Mouse (Mus musculus): ENCODE data around the gene Zfp941.

Zfp941 gene

GRCm38 (mm10) chr7:140821653-140822329 is at the start of gene Zfp941:
Gene Zfp941 (minus strand): TSS chr7:140822178.
- DNase-seq (ENCODE audit: low spot score) = no peak

GRCm38 (mm10) chr7:140864761-140865160 is 42.8 kb upstream of the Zfp941 start:
- DNase-seq (ENCODE audit: low spot score) = no peak

- no peak for DNase-seq (ENCODE audit: low spot score)
Observed at GRCm38 (mm10) chr7:140860728-140861127, 38.8 kb upstream of the Zfp941 start.

GRCm38 (mm10) chr7:140859997-140860396 is 38.0 kb upstream of the Zfp941 start:
- DNase-seq (ENCODE audit: low spot score) = no peak

- no peak for DNase-seq (ENCODE audit: low spot score)
Observed at GRCm38 (mm10) chr7:140858746-140859145, 36.8 kb upstream of the Zfp941 start.

- no peak for DNase-seq (ENCODE audit: low spot score)
Observed at GRCm38 (mm10) chr7:140857550-140858505, 35.9 kb upstream of the Zfp941 start, which contains the start of gene Bet1l. Gene Bet1l (minus strand): TSS chr7:140857577.

- peak; percentile 89 for DNase-seq (ENCODE audit: low spot score)
Observed at GRCm38 (mm10) chr7:140856785-140857549, 35.0 kb upstream of the Zfp941 start, which contains the start of gene Ric8a. Gene Ric8a (plus strand): TSS chr7:140856957.

- DNase-seq (ENCODE audit: low spot score) = peak; percentile 78
Observed at GRCm38 (mm10) chr7:140855860-140856784, 34.1 kb upstream of the Zfp941 start, which contains the start of gene Gm45785. Gene Gm45785 (minus strand): TSS chr7:140856331.

- DNase-seq (ENCODE audit: low spot score) = no peak
Observed at GRCm38 (mm10) chr7:140855181-140855580, 33.2 kb upstream of the Zfp941 start.

- no peak for DNase-seq (ENCODE audit: low spot score)
Observed at GRCm38 (mm10) chr7:140854483-140854882, 32.5 kb upstream of the Zfp941 start.

GRCm38 (mm10) chr7:140853386-140853785 is 31.4 kb upstream of the Zfp941 start:
- no peak for DNase-seq (ENCODE audit: low spot score)

- no peak for DNase-seq (ENCODE audit: low spot score)
Observed at GRCm38 (mm10) chr7:140851916-140852315, 29.9 kb upstream of the Zfp941 start.

GRCm38 (mm10) chr7:140848591-140848990 is 26.6 kb upstream of the Zfp941 start:
- DNase-seq (ENCODE audit: low spot score) = no peak

- DNase-seq (ENCODE audit: low spot score) = peak; percentile 78
Observed at GRCm38 (mm10) chr7:140847755-140848580, 26.0 kb upstream of the Zfp941 start, which contains the start of gene Odf3. Gene Odf3 (plus strand): TSS chr7:140847805.

- no peak for DNase-seq (ENCODE audit: low spot score)
Observed at GRCm38 (mm10) chr7:140846676-140847075, 24.7 kb upstream of the Zfp941 start.

GRCm38 (mm10) chr7:140845683-140846082 is 23.7 kb upstream of the Zfp941 start:
- no peak for DNase-seq (ENCODE audit: low spot score)

GRCm38 (mm10) chr7:140844905-140845665 is 23.1 kb upstream of the Zfp941 start, which contains the start of gene Scgb1c1:
Gene Scgb1c1 (plus strand): TSS chr7:140845547.
- DNase-seq (ENCODE audit: low spot score) = peak; percentile 98

GRCm38 (mm10) chr7:140843806-140844205 is 21.8 kb upstream of the Zfp941 start:
- DNase-seq (ENCODE audit: low spot score) = no peak
